10 mouse cellular contexts compared by ENCODE assay signal in the genomic region with DNA sequence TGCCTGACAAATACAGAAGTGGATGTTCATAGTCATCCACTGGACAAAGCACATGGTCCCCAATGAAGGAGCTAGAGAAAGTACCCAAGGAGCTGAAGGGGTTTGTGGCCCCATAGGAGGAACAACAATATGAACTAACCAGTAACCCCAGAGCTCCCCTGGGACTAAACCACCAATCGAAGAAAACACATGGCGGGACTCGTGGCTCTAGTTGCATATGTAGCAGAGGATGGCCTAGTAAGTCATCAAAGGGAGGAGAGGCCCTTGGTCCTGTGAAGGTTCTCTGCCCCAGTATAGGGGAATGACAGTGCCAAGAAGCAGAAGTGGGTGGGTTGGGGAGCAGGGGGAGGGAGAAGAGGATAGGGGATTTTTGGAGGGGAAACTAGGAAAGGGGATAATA. TPM values are rescaled to one million over a fixed set of nuclear protein-coding genes. Genes with fewer than 3 reads are reported as not detected.
DNase-seq lines count a peak whose midpoint lies in the region; TF ChIP-seq lines count a peak whose summit lies in the region.
"Not testable (repeated sequence)": the region's sequence is repeated elsewhere in the genome, so short reads cannot be mapped to it uniquely, and the experiment has no call there.
"Had no signal": no experiment of that assay in that cellular context is flagged by ENCODE, and none has a peak within 500 bp of the region (broad histone marks: within the 10 kb centered on the region; RNA-seq: fewer than 3 reads in every experiment).

No protein-coding gene starts in this region.

- H3K4me2 ChIP-seq in CH12.LX (ENCODE audit: insufficient read depth, low read depth, poor library complexity, severe bottlenecking) = peak overlapping the region; percentile 36

- dilution Hi-C loops in CH12.LX (cut with MboI; ENCODE audit: extremely low pct_ligation_motif_present, extremely low pct_unique_long_range_greater_than_20kb, low sequenced_read_pairs) = not testable (repeated sequence)

- not testable (repeated sequence) for H3K9me3 ChIP-seq in CH12.LX (replicated peaks; ENCODE audit: low read length)

- not testable (repeated sequence) for TF ChIP-seq RAD21 in CH12.LX (IDR thresholded peaks at IDR 0.05; ENCODE audit: low read depth, low read length)

- H3K79me2 ChIP-seq in CH12.LX (replicated peaks; ENCODE audit: control insufficient read depth, extremely low read depth, insufficient read depth, poor library complexity, severe bottlenecking) = not testable (repeated sequence)

- H3K27me3 ChIP-seq in CH12.LX (replicated peaks); splenic B cell, adult 2 months (ENCODE audit: control insufficient read depth, insufficient read depth, low read length, poor library complexity, severe bottlenecking): not testable (repeated sequence)

- not testable (repeated sequence) for H3K27ac ChIP-seq in CH12.LX (ENCODE audit: insufficient read depth, low read depth)

- H3K4me3 ChIP-seq in CH12.LX (replicated peaks in 1 of 3; ENCODE audit: low read depth in 2 of 3, low read length in 2 of 3, poor library complexity in 1 of 3) = not testable (repeated sequence)

- in situ Hi-C loops in CH12.LX (cut with MboI; ENCODE audit: low pct_ligation_motif_present, low pct_unique_long_range_greater_than_20kb, low sequenced_read_pairs) = not testable (repeated sequence)

- TF ChIP-seq CTCF in CH12.LX (conservative IDR thresholded peaks at IDR 0.05 in 1 of 2, IDR thresholded peaks at IDR 0.05 in 1 of 2; ENCODE audit: low read depth in 2 of 2, low read length in 2 of 2) = not testable (repeated sequence)

- not testable (repeated sequence) for H3K9ac ChIP-seq in CH12.LX (ENCODE audit: insufficient read depth, low read depth)

- peak; percentile 11 to 31 for DNase-seq in B cell, adult 2 months
- DNase-seq in CH12.LX (ENCODE audit: extremely low read depth) = peak; percentile 69
- DNase-seq in heart, adult 11 months = peak; percentile 75
- peak; percentile 17 to 19 for DNase-seq in spleen, postnatal 36 days (ENCODE audit: low spot score in 2 of 2)
- peak; percentile 27 for DNase-seq in splenic B cell, adult 2 months (ENCODE audit: low read depth, low spot score)

- H3K4me1 ChIP-seq in CH12.LX (ENCODE audit: control insufficient read depth in 1 of 2, insufficient read depth in 2 of 2) = peaks cover 11 to 39% of the 10 kb centered on the region in 2 experiments; a peak in 3 of 4 replicates

- not testable (repeated sequence) for H3K36me3 ChIP-seq in CH12.LX (replicated peaks in 1 of 2; ENCODE audit: control insufficient read depth in 1 of 2, insufficient read depth in 1 of 2, low read length in 1 of 2); splenic B cell, adult 2 months (ENCODE audit: control insufficient read depth, insufficient read depth, low read length, poor library complexity, severe bottlenecking)

- TF ChIP-seq EP300 in CH12.LX (IDR thresholded peaks at IDR 0.05; ENCODE audit: low read length) = not testable (repeated sequence)

- TF ChIP-seq POLR2A in CH12.LX (IDR thresholded peaks at IDR 0.05; ENCODE audit: low read depth, low read length) = not testable (repeated sequence)

TF ChIP-seq in CH12.LX, 34 proteins besides CTCF, POLR2A, EP300 and RAD21:
- peak; percentile 47; the same call in 1 of the 2 replicates for TF ChIP-seq MXI1 (IDR thresholded peaks at IDR 0.05; ENCODE audit: low read depth, low read length)
- TF ChIP-seq TCF12 (IDR thresholded peaks at IDR 0.05; ENCODE audit: low read depth, low read length) = 0 out of 2 replicates have a peak, but pooled peaks have one; percentile 22
- TF ChIP-seq MYC (IDR thresholded peaks at IDR 0.05; ENCODE audit: low read depth, low read length) = peak; percentile 83; the same call in 1 of the 2 replicates
- TF ChIP-seq MEF2A (IDR thresholded peaks at IDR 0.05; ENCODE audit: borderline replicate concordance, low read depth, low read length) = peak; percentile 38; the same call in 1 of the 2 replicates
- 0 out of 2 replicates have a peak, but pooled peaks have one; percentile 14 for TF ChIP-seq IRF4 (IDR thresholded peaks at IDR 0.05; ENCODE audit: low read depth, low read length)
- peak; percentile 42 for TF ChIP-seq ETS1 (conservative IDR thresholded peaks at IDR 0.05; ENCODE audit: low read depth, low read length)
- TF ChIP-seq BHLHE40 (IDR thresholded peaks at IDR 0.05; ENCODE audit: low read depth, low read length) = 0 out of 2 replicates have a peak, but pooled peaks have one; percentile 18
- peak; percentile 77 for TF ChIP-seq MAX (IDR thresholded peaks at IDR 0.05; ENCODE audit: low read length)

RNA-seq across cellular contexts. Expression of a gene that starts 5.1 kb away (rescaled TPM):
- total RNA-seq in CH12.LX (2012; rRNA removed) (29.5 and 29.8 TPM in 2 replicates), CH12.LX (2014; rRNA removed) (80.2 and 90.5 TPM in 2 replicates)
- polyA plus RNA-seq in CH12.LX (2012; ENCODE audit: insufficient read length, low read depth) = 88.2 and 93.4 TPM in 2 replicates
- total RNA-seq: G1E, MEL had no signal
- polyA plus RNA-seq: C2C12; cerebellum, adult 2 months; G1E had no signal

RNA-seq across cellular contexts. Expression of a gene that starts 29.2 kb away (rescaled TPM):
- total RNA-seq in CH12.LX (2012; rRNA removed) (2.4 and 2.5 TPM in 2 replicates), CH12.LX (2014; rRNA removed) (11.7 and 12.2 TPM in 2 replicates)
- 21.7 and 25.7 TPM in 2 replicates for polyA plus RNA-seq in CH12.LX (2012; ENCODE audit: insufficient read length, low read depth)
- polyA plus RNA-seq: C2C12, G1E had no signal

RNA-seq across cellular contexts. Expression of a gene that starts 38.7 kb away (rescaled TPM):
- total RNA-seq in CH12.LX (2012; rRNA removed) = 11.2 and 14.6 TPM in 2 replicates
- 41.1 and 41.4 TPM in 2 replicates for total RNA-seq in CH12.LX (2014; rRNA removed)
- 35.1 and 48.4 TPM in 2 replicates for polyA plus RNA-seq in CH12.LX (2012; ENCODE audit: insufficient read length, low read depth)
- total RNA-seq: G1E, MEL had no signal
- polyA plus RNA-seq: brain, embryonic 14.5 days; C2C12; cerebellum, adult 2 months; G1E had no signal

RNA-seq across cellular contexts. Expression of a gene that starts 59.1 kb away (rescaled TPM):
- total RNA-seq in CH12.LX (2012; rRNA removed) (0.92 and 1.1 TPM in 2 replicates), CH12.LX (2014; rRNA removed) (1.8 and 2.4 TPM in 2 replicates)
- polyA plus RNA-seq in CH12.LX (2012; ENCODE audit: insufficient read length, low read depth) = 1.9 and 2.4 TPM in 2 replicates

Comparison
In these comparisons a context has a peak if more than half of its experiments do, and no peak if none do; other contexts are left out.
1. DNase-seq: peak in every context shown above with its lines; median percentile 75 in heart, adult 11 months; 69 in CH12.LX; 27 in splenic B cell, adult 2 months; 21 in B cell, adult 2 months; 18 in spleen, postnatal 36 days.